Mouse (Mus musculus) testis, adult 2 months (tissue): ENCODE measurements around the gene Olfr1066.
"Not testable (repeated sequence)": the region's sequence is repeated elsewhere in the genome, so short reads cannot be mapped to it uniquely, and the experiment has no call there.

Source experiments
- CTCF ChIP-seq: fragments of 200-500 bp; IDR thresholded peaks from 2 replicates; pipeline ENCODE4 v1.5.1; 2012; ENCODE audit warnings: low read depth, mild to moderate bottlenecking, inconsistent platforms, low read length, moderate library complexity; ENCODE audit not compliant: control insufficient read depth, insufficient read depth, insufficient replicate concordance
- POLR2A ChIP-seq: fragments of 200-500 bp; IDR thresholded peaks from 2 replicates; pipeline ENCODE4 v1.6.1; 2012; ENCODE audit warnings: low read depth, mild to moderate bottlenecking, inconsistent platforms, low read length, moderate library complexity; ENCODE audit not compliant: control insufficient read depth

- TF ChIP-seq CTCF, POLR2A: not testable (repeated sequence)
These were observed 5.6 kb downstream of the Olfr1066 start, which contains the start of gene Olfr1065 for GRCm38 (mm10) chr2:86450491-86450890.
